In genomic region chr1:156428434-156428833, GRCm38 (mm10) we compare ENCODE assay signal across 23 mouse cellular contexts. TPM values are rescaled to one million over a fixed set of nuclear protein-coding genes. Genes with fewer than 3 reads are reported as not detected.
DNase-seq lines count a peak whose midpoint lies in the region; ATAC-seq and TF ChIP-seq lines count a peak whose summit lies in the region.
"Had no signal": no experiment of that assay in that cellular context is flagged by ENCODE, and none has a peak within 500 bp of the region (broad histone marks: within the 10 kb centered on the region; RNA-seq: fewer than 3 reads in every experiment).

No protein-coding gene starts in this region.

- no peak overlapping the region for H3K4me3 ChIP-seq in forebrain, postnatal 0 days (ENCODE audit: low read depth, low read length)
- no peak overlapping the region for H3K4me3 ChIP-seq in forebrain, embryonic 14.5 days (ENCODE audit: low read depth, low read length)
- no peak overlapping the region for H3K4me3 ChIP-seq in hindbrain, embryonic 16.5 days (ENCODE audit: low read length)
- no peak overlapping the region for H3K4me3 ChIP-seq in hindbrain, embryonic 10.5 days
- no peak overlapping the region for H3K4me3 ChIP-seq in left cerebral cortex, adult 2 months
- H3K4me3 ChIP-seq: forebrain, embryonic 10.5 days; forebrain, embryonic 13.5 days; heart, adult 2 months had no signal

- H3K9ac ChIP-seq in forebrain, postnatal 0 days: no peak overlapping the region
- no peak overlapping the region for H3K9ac ChIP-seq in forebrain, embryonic 14.5 days (ENCODE audit: low read length)
- H3K9ac ChIP-seq in hindbrain, embryonic 16.5 days (ENCODE audit: low read depth, low read length): no peak overlapping the region
- H3K9ac ChIP-seq: forebrain, embryonic 13.5 days had no signal

- H3K36me3 ChIP-seq in forebrain, postnatal 0 days (ENCODE audit: insufficient read depth): peaks cover 9% of the 10 kb centered on the region
- peaks cover 22% of the 10 kb centered on the region for H3K36me3 ChIP-seq in forebrain, embryonic 14.5 days (ENCODE audit: control insufficient read depth, insufficient read depth, low read length)
- H3K36me3 ChIP-seq in hindbrain, embryonic 16.5 days (ENCODE audit: control insufficient read depth, insufficient read depth, low read length): no peaks in the 10 kb centered on the region
- peaks cover 59% of the 10 kb centered on the region for H3K36me3 ChIP-seq in hindbrain, embryonic 10.5 days

- intact Hi-C loops in left cerebral cortex, adult 2 months (cut with DNase I): no loop called here

- no peak for TF ChIP-seq CTCF in forebrain, postnatal 0 days (IDR thresholded peaks at IDR 0.05; ENCODE audit: low read depth)
- TF ChIP-seq CTCF in left cerebral cortex, adult 2 months (IDR thresholded peaks at IDR 0.05): no peak

- H3K27me3 ChIP-seq in forebrain, postnatal 0 days (ENCODE audit: insufficient read depth, low read length): no peaks in the 10 kb centered on the region
- no peaks in the 10 kb centered on the region for H3K27me3 ChIP-seq in forebrain, embryonic 14.5 days (replicated peaks; ENCODE audit: control insufficient read depth, insufficient read depth, low read length)
- H3K27me3 ChIP-seq in hindbrain, embryonic 16.5 days (replicated peaks; ENCODE audit: control insufficient read depth, insufficient read depth, low read length): no peaks in the 10 kb centered on the region
- no peaks in the 10 kb centered on the region for H3K27me3 ChIP-seq in hindbrain, embryonic 10.5 days (ENCODE audit: insufficient read depth, poor library complexity, severe bottlenecking)
- H3K27me3 ChIP-seq: forebrain, embryonic 13.5 days had no signal

- peak overlapping the region; percentile 57 for H3K27ac ChIP-seq in forebrain, postnatal 0 days (ENCODE audit: low read depth, low read length)
- no peak overlapping the region for H3K27ac ChIP-seq in forebrain, embryonic 14.5 days (ENCODE audit: low read depth, low read length)
- no peak overlapping the region for H3K27ac ChIP-seq in hindbrain, embryonic 16.5 days (ENCODE audit: low read depth, low read length)
- no peak overlapping the region for H3K27ac ChIP-seq in hindbrain, embryonic 10.5 days
- peak overlapping the region; percentile 24; the same call in 1 of the 2 replicates for H3K27ac ChIP-seq in left cerebral cortex, adult 2 months
- H3K27ac ChIP-seq: forebrain, embryonic 10.5 days; forebrain, embryonic 13.5 days; heart, adult 2 months had no signal

- H3K9me3 ChIP-seq in forebrain, postnatal 0 days (ENCODE audit: low read length): no peaks in the 10 kb centered on the region
- H3K9me3 ChIP-seq in forebrain, embryonic 14.5 days (replicated peaks; ENCODE audit: control insufficient read depth, low read length): no peaks in the 10 kb centered on the region
- H3K9me3 ChIP-seq in hindbrain, embryonic 16.5 days (ENCODE audit: control insufficient read depth, low read length): no peaks in the 10 kb centered on the region
- H3K9me3 ChIP-seq in hindbrain, embryonic 10.5 days: no peaks in the 10 kb centered on the region
- H3K9me3 ChIP-seq: forebrain, embryonic 10.5 days; forebrain, embryonic 13.5 days had no signal

- 57% methylated on average over 6 of the region's 6 CpGs for WGBS in forebrain, postnatal 0 days
- WGBS in forebrain, embryonic 14.5 days: 64% methylated on average over 6 of the region's 6 CpGs
- 67% methylated on average over 6 of the region's 6 CpGs for WGBS in hindbrain, embryonic 16.5 days
- WGBS in hindbrain, embryonic 10.5 days: 94% methylated on average over 6 of the region's 6 CpGs

- H3K4me1 ChIP-seq in forebrain, postnatal 0 days (ENCODE audit: insufficient read depth): no peaks in the 10 kb centered on the region
- H3K4me1 ChIP-seq in forebrain, embryonic 14.5 days (ENCODE audit: control insufficient read depth, insufficient read depth, low read length): no peaks in the 10 kb centered on the region
- H3K4me1 ChIP-seq in hindbrain, embryonic 16.5 days (ENCODE audit: control insufficient read depth, insufficient read depth, low read depth, low read length): no peaks in the 10 kb centered on the region
- no peaks in the 10 kb centered on the region for H3K4me1 ChIP-seq in hindbrain, embryonic 10.5 days (replicated peaks)
- H3K4me1 ChIP-seq: forebrain, embryonic 10.5 days; forebrain, embryonic 13.5 days had no signal

- ATAC-seq in forebrain, postnatal 0 days: peak; percentile 48; the same call in 1 of the 2 replicates
- no peak for ATAC-seq in forebrain, embryonic 14.5 days
- peak; percentile 65; the same call in 1 of the 2 replicates for ATAC-seq in hindbrain, embryonic 16.5 days
- ATAC-seq: activated CD4-positive, CD25-positive, alpha-beta regulatory T cell, adult 4 months; forebrain, embryonic 13.5 days had no signal

- H3K4me2 ChIP-seq in forebrain, postnatal 0 days (ENCODE audit: low read depth): no peak overlapping the region
- no peak overlapping the region for H3K4me2 ChIP-seq in forebrain, embryonic 14.5 days (ENCODE audit: low read length)
- no peak overlapping the region for H3K4me2 ChIP-seq in hindbrain, embryonic 16.5 days (ENCODE audit: low read length)
- H3K4me2 ChIP-seq: forebrain, embryonic 13.5 days; heart, embryonic 11.5 days had no signal

- peak; percentile 8 for DNase-seq in forebrain, postnatal 0 days
- DNase-seq in forebrain, embryonic 14.5 days (ENCODE audit: low spot score): no peak
- DNase-seq in hindbrain, embryonic 10.5 days (ENCODE audit: low spot score): no peak
- DNase-seq in left cerebral cortex, adult 2 months (ENCODE audit: extremely low spot score in 1 of 2, low spot score in 2 of 2): no peak
- no peak for DNase-seq in left cerebral cortex, adult 18-20 months (ENCODE audit: low spot score in 2 of 2)
- peak; percentile 44 to 56 for DNase-seq in right cerebral cortex, postnatal 10 days (ENCODE audit: low spot score in 2 of 2)
- no peak for DNase-seq in right cerebral cortex, postnatal 36 days (ENCODE audit: low spot score in 2 of 2)
- DNase-seq: adrenal gland, adult 8-10 months; adrenal gland, postnatal 25 days; cerebellum, adult 18-20 months; cerebellum, adult 9-10 months; cerebellum, postnatal 14 days; gastrocnemius, postnatal 25 days; heart, adult 2 months had no signal

RNA-seq across cellular contexts. Expression of gene Axdnd1, which starts 7.5 kb away (rescaled TPM):
- total RNA-seq in forebrain, postnatal 0 days (2014; rRNA removed): 0.23 and 0.52 TPM in 2 replicates
- 0.29 and 0.56 TPM in 2 replicates for polyA plus RNA-seq in forebrain, postnatal 0 days (2015; fragmentation: Nextera tagmentation; extraction: Ambion mirVana)
- 0.13 and 0.43 TPM in 2 replicates for polyA plus RNA-seq in forebrain, embryonic 14.5 days (2014; fragmentation: Nextera tagmentation; extraction: Ambion mirVana)
- 0.22 and 0.43 TPM in 2 replicates for polyA plus RNA-seq in hindbrain, embryonic 16.5 days (2015; fragmentation: Nextera tagmentation; extraction: Ambion mirVana)
- 0.05 and 0.85 TPM in 2 replicates for polyA plus RNA-seq in hindbrain, embryonic 10.5 days (2016; fragmentation: Nextera tagmentation; extraction: Ambion mirVana)
- total RNA-seq in left cerebral cortex, adult 2 months (2021): 1 to 10 TPM in 1 of 2 experiments, under 1 TPM in 1; 0.36 to 1.1 TPM
- under 1 TPM; 0.35 to 0.53 TPM for total RNA-seq in left cerebral cortex, adult 18-20 months (2021)
- total RNA-seq: gastrocnemius, adult 8-10 months; gastrocnemius, postnatal 25 days; heart, adult 2 months; heart, postnatal 25 days; hematopoietic stem cell, adult 5-6 weeks had no signal
- polyA plus RNA-seq: activated CD4-positive, CD25-positive, alpha-beta regulatory T cell, adult 4 months; heart, adult 2 months; heart, postnatal 0 days had no signal

RNA-seq across cellular contexts. Expression of gene Soat1, which starts 45.7 kb away (rescaled TPM):
- total RNA-seq in forebrain, postnatal 0 days (2014; rRNA removed): 20.1 and 20.6 TPM in 2 replicates
- polyA plus RNA-seq in forebrain, postnatal 0 days (2015; fragmentation: Nextera tagmentation; extraction: Ambion mirVana): 5.4 and 11.7 TPM in 2 replicates
- polyA plus RNA-seq in forebrain, embryonic 14.5 days (2014; fragmentation: Nextera tagmentation; extraction: Ambion mirVana): 11.9 and 12.6 TPM in 2 replicates
- 11.3 and 12.6 TPM in 2 replicates for polyA plus RNA-seq in hindbrain, embryonic 16.5 days (2015; fragmentation: Nextera tagmentation; extraction: Ambion mirVana)
- 22.2 and 29.7 TPM in 2 replicates for polyA plus RNA-seq in hindbrain, embryonic 10.5 days (2016; fragmentation: Nextera tagmentation; extraction: Ambion mirVana)
- 10 to 100 TPM; 40.8 to 48.5 TPM for total RNA-seq in left cerebral cortex, adult 2 months (2021)
- 10 to 100 TPM; 46.0 to 56.1 TPM for total RNA-seq in left cerebral cortex, adult 18-20 months (2021)

Comparison
In these comparisons a context has a peak if more than half of its experiments do, and no peak if none do; other contexts are left out.
1. DNase-seq: peak in forebrain, postnatal 0 days (single experiment) and right cerebral cortex, postnatal 10 days (2 of 2); none in forebrain, embryonic 14.5 days (single experiment), hindbrain, embryonic 10.5 days (single experiment), left cerebral cortex, adult 2 months (0 of 2), left cerebral cortex, adult 18-20 months (0 of 2) and right cerebral cortex, postnatal 36 days (0 of 2).
2. H3K27ac ChIP-seq: peak in forebrain, postnatal 0 days (single experiment) and left cerebral cortex, adult 2 months (single experiment); none in forebrain, embryonic 14.5 days (single experiment), hindbrain, embryonic 16.5 days (single experiment) and hindbrain, embryonic 10.5 days (single experiment).